Mouse (Mus musculus) heart, postnatal 25 days (tissue): ENCODE measurements around the gene Bcl2l13. TPM values are rescaled to one million over a fixed set of nuclear protein-coding genes. Genes with fewer than 3 reads are reported as not detected.
"Not testable (repeated sequence)": the region's sequence is repeated elsewhere in the genome, so short reads cannot be mapped to it uniquely, and the experiment has no call there.

ENCODE experiments used
- DNase-seq: peaks from one replicate; pipeline ENCODE4 v3.0.0; 2022; ENCODE audit warnings: low spot score
- intact Hi-C: fragments of 180-260 bp; cut with DNase I; formaldehyde crosslinking; loops from one replicate; pipeline ENCODE4 v1.15.1; 2025
- total RNA-seq, 2 experiments: library from RNA; stranded (reverse); gene quantifications; 2 replicates each; pipeline ENCODE4 v1.2.3; 2021

Bcl2l13 gene
- total RNA-seq, 2 experiments from 2014 or later, result 77.0 to 87.7 TPM

DNA sequence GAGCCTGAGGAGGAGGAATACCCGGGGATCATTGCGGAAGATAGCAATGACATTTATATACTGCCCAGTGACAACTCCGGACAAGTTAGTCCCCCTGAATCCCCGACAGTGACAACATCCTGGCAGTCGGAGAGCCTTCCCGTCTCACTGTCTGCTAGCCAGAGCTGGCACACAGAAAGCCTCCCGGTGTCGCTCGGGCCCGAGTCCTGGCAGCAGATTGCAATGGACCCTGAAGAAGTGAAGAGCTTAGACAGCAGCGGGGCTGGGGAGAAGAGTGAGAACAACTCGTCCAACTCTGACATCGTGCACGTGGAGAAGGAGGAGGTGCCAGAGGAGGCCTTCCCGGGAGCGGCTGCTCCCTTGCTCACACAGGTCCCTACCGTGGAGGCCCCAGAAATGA, 50.7 kb downstream of the Bcl2l13 start:
- intact Hi-C loops, result no loop called here
- no peak for DNase-seq

- DNase-seq, result no peak
- intact Hi-C loops, result loop anchor here (10.0 kb wide), 1 partner anchor 241 kb away; the partner anchor contains the start of gene Mical3
These were observed 58.1 kb downstream of the Bcl2l13 start for GRCm38 (mm10) chr6:120894089-120894488.

DNA sequence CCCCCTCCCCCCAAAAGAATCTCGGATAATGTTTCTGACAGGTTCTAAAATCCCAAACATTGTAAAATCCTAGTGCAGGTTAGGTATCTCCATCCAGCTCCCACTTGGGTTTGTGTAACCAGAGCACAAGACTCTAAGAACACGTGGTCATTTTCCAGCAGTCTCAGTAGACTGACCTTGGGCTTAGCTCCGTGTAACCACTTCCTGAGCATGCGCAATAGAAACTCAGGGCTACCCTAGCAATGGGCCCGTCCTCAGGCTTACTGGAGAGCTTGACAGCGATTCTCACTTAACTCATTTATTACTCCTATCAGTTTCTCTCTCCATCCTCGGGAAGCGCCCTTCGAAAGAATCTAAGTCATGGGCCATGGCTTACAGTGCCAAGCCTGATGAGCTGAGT, 58.5 kb downstream of the Bcl2l13 start:
- intact Hi-C loops, result loop anchor here (10.0 kb wide), 1 partner anchor 240 kb away; the partner anchor contains the start of gene Mical3
- DNase-seq, result no peak

DNA sequence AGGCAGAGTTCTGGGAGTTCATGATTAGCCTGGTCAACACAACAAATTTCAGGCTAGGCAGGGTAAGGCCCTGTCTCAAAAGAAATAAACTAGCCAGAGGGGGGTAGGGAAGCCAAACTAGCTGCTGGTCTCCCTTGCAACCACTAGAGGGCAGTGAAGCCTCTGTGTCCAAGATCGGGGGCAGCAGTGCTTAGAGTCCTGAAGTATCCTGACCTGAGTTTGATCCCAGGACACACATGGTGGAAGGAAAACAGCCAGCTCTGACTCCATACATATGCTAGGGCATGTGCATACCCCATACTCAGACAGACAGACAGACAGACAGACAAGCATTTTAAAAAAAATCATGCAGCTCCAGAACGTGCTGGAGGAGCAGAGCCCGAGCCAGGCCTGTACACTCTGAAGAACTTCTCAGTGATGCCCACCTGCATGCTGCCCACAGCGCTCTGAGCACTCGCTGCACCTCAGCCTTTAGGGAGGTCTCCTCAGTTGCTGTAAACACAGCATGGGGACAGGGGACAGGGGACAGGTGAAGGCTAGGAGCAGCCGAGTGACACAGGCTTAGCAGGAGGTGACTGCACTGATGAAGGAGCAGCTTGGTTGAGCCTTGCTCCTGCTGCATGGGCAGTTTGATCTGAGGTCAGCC, 62.3 kb downstream of the Bcl2l13 start:
- intact Hi-C loops, result loop anchor here (2.0 to 10.0 kb wide), 2 partner anchors 236 to 278 kb away; partner anchors contain the start of gene Mical3

DNA sequence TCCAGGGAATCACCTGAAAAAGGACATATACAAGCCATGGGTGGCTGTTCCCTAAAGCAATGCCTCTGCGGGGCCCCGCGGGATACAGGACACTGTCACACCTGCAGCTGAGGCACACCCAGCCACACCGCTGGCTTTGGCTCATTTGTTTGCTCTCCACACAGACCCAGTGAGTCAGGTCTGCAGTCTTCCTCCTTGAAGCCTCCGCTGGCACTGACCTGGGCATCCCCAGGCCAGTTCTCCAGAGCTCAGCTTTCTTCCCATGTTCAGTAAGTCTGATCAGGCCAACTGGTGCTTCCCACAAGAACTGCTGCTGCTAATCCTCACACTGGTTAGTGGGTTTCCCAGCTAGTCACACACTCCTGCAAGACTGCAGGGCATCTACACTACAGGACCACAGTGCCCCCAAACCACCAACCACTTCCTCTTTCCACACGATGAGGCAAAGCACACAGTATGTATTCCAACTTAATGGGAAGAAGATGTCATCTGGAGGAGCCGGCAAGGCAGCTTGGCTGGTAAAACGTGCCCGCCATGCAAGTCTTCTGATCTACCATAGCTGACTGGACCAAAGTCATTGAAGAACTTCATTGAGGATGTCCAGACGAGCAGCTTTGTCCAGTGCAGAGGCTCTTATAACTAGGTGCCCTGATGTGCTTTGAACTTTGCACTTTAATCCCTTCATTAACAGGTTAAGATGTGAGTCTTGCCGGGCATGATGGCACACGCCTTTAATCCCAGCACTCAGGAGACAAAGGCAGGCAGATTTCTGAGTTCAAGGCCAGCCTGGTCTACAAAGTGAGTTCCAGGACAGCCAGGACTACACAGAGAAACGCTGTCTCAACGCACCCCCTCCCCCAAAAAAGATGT, 66.0 kb downstream of the Bcl2l13 start:
- intact Hi-C loops, result loop anchor here (5.0 kb wide), 1 partner anchor 50 kb away; no protein-coding TSS in a partner anchor
- no peak for DNase-seq

More for the DNA sequence above, 62.3 kb downstream of the Bcl2l13 start:
- no peak for DNase-seq

GRCm38 (mm10) chr6:120903450-120903912, 67.5 kb downstream of the Bcl2l13 start:
- DNase-seq, result no peak
- intact Hi-C loops, result loop anchor here (5.0 kb wide), 1 partner anchor 49 kb away; no protein-coding TSS in a partner anchor

GRCm38 (mm10) chr6:120903961-120904360, 67.9 kb downstream of the Bcl2l13 start:
- intact Hi-C loops, result loop anchor here (5.0 kb wide), 1 partner anchor 48 kb away; no protein-coding TSS in a partner anchor
- DNase-seq, result no peak

GRCm38 (mm10) chr6:120905111-120905510, 69.1 kb downstream of the Bcl2l13 start:
- intact Hi-C loops, result no loop called here
- no peak for DNase-seq

DNA sequence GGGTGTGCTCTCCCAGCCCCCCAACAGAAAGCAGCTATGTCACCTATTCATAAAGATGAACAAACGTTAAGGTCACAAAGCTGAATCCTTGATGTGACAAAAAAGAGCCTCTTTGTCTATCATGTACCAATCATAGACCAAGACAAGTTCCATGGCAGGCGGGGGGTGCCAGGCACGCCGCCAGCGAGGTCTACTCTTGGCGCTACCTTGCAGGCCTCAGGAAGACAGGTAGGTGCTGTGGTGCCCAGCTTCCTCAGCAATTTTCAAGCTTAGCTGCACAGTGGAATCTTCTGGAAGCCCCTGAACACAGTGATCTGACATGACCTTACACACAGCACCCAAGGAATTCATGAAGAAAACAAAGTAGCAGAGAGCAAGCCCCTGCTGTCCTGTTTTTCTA, 70.5 kb downstream of the Bcl2l13 start:
- no peak for DNase-seq
- intact Hi-C loops, result no loop called here

DNA sequence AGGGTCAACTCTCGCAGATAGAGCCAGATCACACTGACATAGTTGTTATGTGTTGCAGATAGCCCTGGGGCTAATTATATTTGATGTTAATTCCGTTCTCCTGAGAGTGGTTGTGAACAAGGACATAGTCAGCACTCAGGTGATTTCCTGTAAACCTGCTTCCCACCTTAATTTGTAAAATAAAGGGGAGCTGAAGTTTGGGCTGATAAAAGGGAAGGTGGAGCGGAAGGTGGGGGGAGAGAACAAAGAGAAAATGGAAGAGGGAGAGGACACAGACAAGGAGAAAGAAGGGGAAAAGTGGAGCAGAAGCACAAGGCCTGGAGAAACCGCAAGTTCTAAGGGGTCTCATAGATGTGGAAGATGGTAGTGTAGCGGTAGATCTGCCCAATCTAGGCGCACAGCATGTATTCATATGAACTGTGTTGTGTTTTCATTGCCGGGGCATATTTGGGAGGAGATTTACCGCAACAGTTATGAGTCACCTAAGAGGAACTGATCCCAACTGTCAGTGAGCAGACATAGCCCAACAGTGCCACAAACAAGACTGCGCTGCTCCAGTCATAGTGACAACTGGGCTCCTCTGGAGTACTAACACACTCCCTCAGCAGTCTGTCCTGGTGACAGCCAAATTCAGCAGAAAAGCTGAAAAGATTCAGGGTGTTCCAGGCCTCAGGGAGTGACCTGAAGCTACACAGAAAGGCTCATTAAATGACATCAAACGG, 72.0 kb downstream of the Bcl2l13 start:
- DNase-seq, intact Hi-C loops: not testable (repeated sequence)

- intact Hi-C loops, result no loop called here
These were observed 73.5 kb downstream of the Bcl2l13 start for GRCm38 (mm10) chr6:120909501-120909900.

DNA sequence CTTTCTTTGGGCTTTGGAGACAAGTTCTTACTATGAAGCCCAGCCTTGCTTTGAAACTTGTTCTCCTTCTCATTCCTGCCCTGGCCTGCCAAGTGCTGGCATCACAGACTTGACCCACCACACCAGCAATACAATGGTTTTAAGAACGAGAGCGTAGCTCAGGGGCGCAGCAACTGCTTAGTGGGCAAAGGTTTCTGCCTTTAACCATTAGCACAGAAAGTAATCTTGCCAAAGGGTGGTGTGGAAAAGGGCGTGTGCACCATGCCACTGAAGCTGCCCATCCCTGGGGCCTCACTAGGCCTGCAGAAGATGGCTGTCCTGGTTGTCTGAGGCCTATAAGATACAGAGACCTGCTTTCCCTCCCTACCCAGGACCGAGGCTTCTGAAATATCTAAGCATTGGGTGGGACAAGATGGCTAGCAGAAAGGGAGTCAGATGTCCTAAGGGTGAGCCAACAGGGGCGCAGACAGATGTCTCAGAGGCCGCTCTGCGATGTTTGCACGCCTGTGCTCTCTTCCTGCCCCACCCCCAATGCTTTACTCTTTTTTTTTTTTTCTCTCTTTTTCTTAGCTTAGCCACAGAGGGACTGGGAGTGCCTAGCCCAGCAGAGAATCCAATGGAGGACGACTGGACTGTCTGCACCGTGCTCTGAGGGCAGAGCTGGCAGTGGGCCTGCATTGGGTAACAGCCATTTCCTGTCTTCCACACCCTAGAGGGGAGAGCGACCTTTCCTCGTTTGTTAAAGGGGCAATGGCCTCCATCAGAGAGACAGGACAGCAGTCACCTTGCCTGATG, 75.4 kb downstream of the Bcl2l13 start:
- DNase-seq, result no peak
- intact Hi-C loops, result no loop called here

More at GRCm38 (mm10) chr6:120909501-120909900, 73.5 kb downstream of the Bcl2l13 start:
- DNase-seq, result no peak

DNA sequence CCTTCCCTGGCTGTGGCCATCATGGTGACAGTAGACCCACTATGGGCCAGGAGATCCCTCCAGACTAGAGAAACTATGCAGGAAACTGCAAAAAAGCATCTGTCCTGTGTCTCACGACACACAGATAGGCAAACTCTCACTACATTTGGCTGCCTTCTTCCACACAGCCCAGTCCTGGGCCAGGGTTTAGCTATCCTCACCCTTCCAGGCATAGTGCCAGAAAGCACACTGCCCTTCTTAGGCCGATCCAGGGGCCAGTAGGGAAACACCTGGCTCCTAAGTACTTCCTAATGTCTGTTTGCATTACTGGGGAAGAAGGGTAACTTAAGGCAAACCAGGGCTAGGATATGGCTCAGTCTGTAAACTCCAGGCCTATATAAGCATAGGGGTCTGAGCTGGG, 76.9 kb downstream of the Bcl2l13 start:
- DNase-seq, result no peak
- intact Hi-C loops, result no loop called here

- no peak for DNase-seq
- intact Hi-C loops, result no loop called here
These were observed 77.8 kb downstream of the Bcl2l13 start for GRCm38 (mm10) chr6:120913783-120914182.

GRCm38 (mm10) chr6:120914533-120914910, 78.5 kb downstream of the Bcl2l13 start:
- intact Hi-C loops, result no loop called here
- no peak for DNase-seq

DNA sequence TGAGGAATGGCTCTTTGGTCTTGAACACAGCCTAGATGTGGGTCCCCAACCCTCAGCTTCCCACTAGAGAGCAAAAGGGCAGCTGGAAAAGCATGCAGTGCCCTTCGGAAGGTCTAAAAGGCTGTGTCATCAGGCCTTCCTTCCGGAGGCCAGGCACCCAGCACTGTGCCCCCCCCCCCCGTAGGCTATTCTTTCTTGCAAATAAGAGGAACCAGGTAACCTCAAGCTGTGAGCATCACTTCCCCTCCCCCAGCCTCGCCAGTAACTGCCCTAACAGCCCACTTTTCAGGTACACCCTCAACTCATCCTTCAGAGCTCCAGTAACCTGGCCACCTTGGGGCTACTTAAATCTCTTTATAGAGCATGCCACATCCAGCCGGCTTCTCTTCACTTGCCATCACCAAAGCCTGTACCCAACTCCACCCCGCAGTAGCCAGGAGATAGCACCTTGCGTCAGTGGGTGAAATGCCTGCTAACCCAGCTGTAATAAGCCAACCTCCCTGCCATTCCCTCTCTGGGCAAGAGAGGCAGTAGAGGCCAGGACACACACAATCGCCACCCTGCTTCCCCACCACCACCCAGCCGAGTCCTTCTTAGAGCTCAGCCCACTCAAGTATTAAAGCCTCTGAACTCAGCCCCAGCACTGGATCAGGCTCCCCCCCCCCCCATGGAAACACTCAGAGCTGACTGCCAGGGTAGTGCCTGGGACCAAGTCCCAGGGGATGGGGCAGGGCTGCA, 79.1 kb downstream of the Bcl2l13 start:
- DNase-seq, result no peak
- intact Hi-C loops, result loop anchor here (5.0 kb wide), 1 partner anchor 267 kb away; the partner anchor contains the start of gene Pex26

- DNase-seq, result no peak
- intact Hi-C loops, result loop anchor here (5.0 kb wide), 1 partner anchor 267 kb away; the partner anchor contains the start of gene Pex26
These were observed 79.6 kb downstream of the Bcl2l13 start for GRCm38 (mm10) chr6:120915649-120915975.
